In the genomic region with DNA sequence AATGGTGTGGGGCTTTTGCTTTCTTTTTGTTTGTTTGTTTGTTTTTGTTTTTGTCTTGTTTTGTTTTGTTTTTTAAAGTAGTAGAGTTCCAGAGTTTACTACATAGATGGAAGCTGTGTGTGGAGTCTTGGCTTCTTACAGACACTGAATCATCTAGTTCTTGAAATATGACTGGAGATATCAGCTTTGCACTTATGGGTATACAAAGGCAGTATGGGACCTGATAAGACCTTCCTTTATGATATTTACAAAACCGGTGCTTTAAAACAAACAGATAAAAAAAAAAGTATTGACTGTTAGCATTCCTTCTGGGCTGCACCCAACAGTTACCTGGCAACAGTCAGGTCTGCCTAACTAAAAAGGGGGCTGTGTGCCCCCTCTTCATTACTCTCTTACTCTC, we compare ENCODE assay signal across 18 mouse cellular contexts.
"Had no signal": no experiment of that assay in that cellular context is flagged by ENCODE, and none has a peak within 500 bp of the region (broad histone marks: within the 10 kb centered on the region; RNA-seq: fewer than 3 reads in every experiment).

No protein-coding gene starts in this region.

- H3K4me3 ChIP-seq: lung, embryonic 15.5 days; megakaryocyte, embryonic 14.5 days; midbrain, embryonic 10.5 days; midbrain, embryonic 12.5 days; myocyte; neural tube, embryonic 12.5 days had no signal

- H3K9ac ChIP-seq: lung, embryonic 15.5 days; midbrain, embryonic 12.5 days; neural tube, embryonic 12.5 days had no signal

- DNase-seq: lung, adult 2 months; lung, postnatal 14 days; lung, postnatal 36 days; midbrain, embryonic 14.5 days; right cerebral cortex, postnatal 25 days; right cerebral cortex, postnatal 4 days; spleen, adult 18-20 months; thymus, adult 18-20 months; thymus, postnatal 25 days; thymus, postnatal 4 days had no signal

- H3K27ac ChIP-seq: lung, embryonic 15.5 days; midbrain, embryonic 10.5 days; midbrain, embryonic 12.5 days; neural tube, embryonic 12.5 days had no signal

- ATAC-seq: lung, postnatal 0 days; midbrain, embryonic 16.5 days had no signal

- H3K4me1 ChIP-seq: lung, embryonic 15.5 days; midbrain, embryonic 10.5 days; neural tube, embryonic 12.5 days had no signal

- H3K36me3 ChIP-seq: lung, embryonic 15.5 days; midbrain, embryonic 10.5 days; midbrain, embryonic 12.5 days; neural tube, embryonic 12.5 days had no signal

- H3K4me2 ChIP-seq: lung, embryonic 15.5 days; midbrain, embryonic 12.5 days; neural tube, embryonic 12.5 days had no signal

- H3K9me3 ChIP-seq: lung, embryonic 15.5 days; midbrain, embryonic 10.5 days; midbrain, embryonic 12.5 days; neural tube, embryonic 12.5 days had no signal

- H3K27me3 ChIP-seq: lung, embryonic 15.5 days; midbrain, embryonic 12.5 days; neural tube, embryonic 12.5 days had no signal
